Mouse (Mus musculus) C2C12 (cell line): ENCODE results near the gene Kif28.

ENCODE experiments used
- CEBPB ChIP-seq: IDR thresholded peaks from one replicate; pipeline ENCODE4 v1.6.1; 2011; ENCODE audit warnings: low read depth, mild to moderate bottlenecking, control low read depth, moderate library complexity
- CTCF ChIP-seq: IDR thresholded peaks from one replicate; pipeline ENCODE4 v1.5.1; 2011; ENCODE audit not compliant: control insufficient read depth, insufficient read depth, insufficient read length
- USF1 ChIP-seq: IDR thresholded peaks from one replicate; pipeline ENCODE4 v1.6.1; 2011; ENCODE audit warnings: low read depth, mild to moderate bottlenecking, control low read depth, moderate library complexity

DNA sequence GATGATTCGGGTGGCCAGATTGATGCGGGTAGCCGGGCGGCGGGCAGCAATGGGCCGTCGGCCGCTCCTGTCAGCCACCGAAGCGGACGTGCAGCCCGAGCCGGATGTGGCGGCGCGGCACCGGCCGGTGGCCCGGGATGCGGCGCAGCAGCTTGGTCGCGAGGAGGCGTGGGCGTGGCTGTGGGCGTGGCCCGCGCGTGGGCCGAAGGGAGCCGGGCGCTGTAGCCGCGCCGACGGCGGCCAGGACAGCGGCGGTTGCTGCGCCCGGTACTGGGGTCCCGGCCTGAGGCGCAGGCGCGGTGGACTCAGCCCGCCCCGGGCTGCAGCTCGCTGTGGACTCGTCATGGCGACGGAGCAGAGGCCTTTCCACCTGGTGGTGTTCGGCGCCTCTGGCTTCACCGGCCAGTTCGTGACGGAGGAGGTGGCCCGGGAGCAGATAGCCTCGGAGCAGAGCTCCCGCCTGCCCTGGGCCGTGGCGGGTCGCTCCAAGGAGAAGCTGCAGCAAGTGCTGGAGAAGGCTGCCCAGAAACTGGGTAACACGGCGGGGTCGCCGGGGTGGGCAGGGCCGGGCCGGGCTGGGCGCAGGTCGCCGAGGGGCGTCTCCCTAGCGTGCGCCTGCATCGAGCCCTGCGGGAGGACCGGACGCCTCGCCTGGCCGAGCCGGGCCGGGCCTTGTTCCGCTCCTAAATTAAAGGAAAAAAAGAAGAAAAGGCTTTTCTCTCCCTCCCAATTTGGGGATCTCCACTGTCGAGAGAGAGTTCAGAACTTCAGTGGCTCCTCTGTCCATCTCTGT lies 76.9 kb downstream of the Kif28 start, which contains the start of gene Sccpdh:
- no peak for TF ChIP-seq CTCF
- no peak for TF ChIP-seq USF1
- no peak for TF ChIP-seq CEBPB
